Mouse (Mus musculus) heart, postnatal 14 days (tissue): ENCODE measurements at regions not wholly inside any gene's neighbourhood (a gene's known extent, or its start where the extent isn't known, plus 50 kb on each side); places are given as distances from the start of the nearest gene placed in this dataset.
"Not testable (repeated sequence)": the region's sequence is repeated elsewhere in the genome, so short reads cannot be mapped to it uniquely, and the experiment has no call there.

ENCODE experiments used
- DNase-seq, 2 experiments: peaks; one replicate each; pipeline ENCODE4 v3.0.0; 2021 to 2022
- intact Hi-C: fragments of 180-260 bp; cut with DNase I; formaldehyde crosslinking; loops from one replicate; pipeline ENCODE4 v1.15.1; 2025

- DNase-seq = no peak
- intact Hi-C loops = no loop called here
These were observed 57.1 kb downstream of the Pou4f1 start for GRCm38 (mm10) chr14:104410730-104411129.

GRCm38 (mm10) chr14:104410292-104410691 is 57.5 kb downstream of the Pou4f1 start:
- DNase-seq = no peak
- intact Hi-C loops = no loop called here

GRCm38 (mm10) chr14:104406062-104406461 is 61.7 kb downstream of the Pou4f1 start:
- intact Hi-C loops = no loop called here
- no peak for DNase-seq

- intact Hi-C loops = no loop called here
- DNase-seq = no peak
These were observed 78.3 kb downstream of the Pou4f1 start for GRCm38 (mm10) chr14:104389297-104390071.

- intact Hi-C loops = no loop called here
- DNase-seq = no peak
These were observed 78.9 kb downstream of the Pou4f1 start for GRCm38 (mm10) chr14:104388879-104389278.

GRCm38 (mm10) chr14:104380986-104381385 is 86.8 kb downstream of the Pou4f1 start:
- no peak for DNase-seq
- intact Hi-C loops = no loop called here

GRCm38 (mm10) chr14:104372776-104373175 is 95.0 kb downstream of the Pou4f1 start:
- intact Hi-C loops = no loop called here
- DNase-seq = no peak

- intact Hi-C loops = no loop called here
- no peak for DNase-seq
These were observed 111.2 kb downstream of the Pou4f1 start for GRCm38 (mm10) chr14:104356636-104357035.

GRCm38 (mm10) chr14:104336783-104337182 is 131.0 kb downstream of the Pou4f1 start:
- DNase-seq, intact Hi-C loops: not testable (repeated sequence)

- no peak for DNase-seq
- intact Hi-C loops = no loop called here
These were observed 141.7 kb downstream of the Pou4f1 start for GRCm38 (mm10) chr14:104326089-104326488.

GRCm38 (mm10) chr14:104300141-104300540 is 167.7 kb downstream of the Pou4f1 start:
- intact Hi-C loops = no loop called here
- no peak for DNase-seq

GRCm38 (mm10) chr14:104298312-104298711 is 169.5 kb downstream of the Pou4f1 start:
- DNase-seq = no peak
- intact Hi-C loops = no loop called here

- no peak for DNase-seq
- intact Hi-C loops = no loop called here
These were observed 170.2 kb downstream of the Pou4f1 start for GRCm38 (mm10) chr14:104297316-104298311.

GRCm38 (mm10) chr14:104293814-104294213 is 174.0 kb downstream of the Pou4f1 start:
- no peak for DNase-seq
- intact Hi-C loops = no loop called here

GRCm38 (mm10) chr14:104293147-104293546 is 174.7 kb downstream of the Pou4f1 start:
- no peak for DNase-seq
- intact Hi-C loops = no loop called here

GRCm38 (mm10) chr14:104280353-104280752 is 187.4 kb downstream of the Pou4f1 start:
- intact Hi-C loops = no loop called here
- no peak for DNase-seq

GRCm38 (mm10) chr14:104279890-104280289 is 187.9 kb downstream of the Pou4f1 start:
- no peak for DNase-seq
- intact Hi-C loops = no loop called here

GRCm38 (mm10) chr14:104274752-104275151 is 193.0 kb downstream of the Pou4f1 start:
- intact Hi-C loops = no loop called here
- DNase-seq = no peak

- intact Hi-C loops = no loop called here
- DNase-seq = no peak
These were observed 202.7 kb downstream of the Pou4f1 start for GRCm38 (mm10) chr14:104264919-104265764.

GRCm38 (mm10) chr14:104216965-104217364 is 250.8 kb downstream of the Pou4f1 start:
- intact Hi-C loops = no loop called here
- DNase-seq = no peak
